Mouse (Mus musculus) thymus, adult 2 months (tissue): Measurements from ENCODE around the gene Ciz1.
"Not testable (repeated sequence)": the region's sequence is repeated elsewhere in the genome, so short reads cannot be mapped to it uniquely, and the experiment has no call there.

ENCODE experiments used
- CTCF ChIP-seq: fragments of 200-500 bp; IDR thresholded peaks from 2 replicates; pipeline ENCODE4 v1.5.1; 2012; ENCODE audit warnings: mild to moderate bottlenecking, control low read depth, low read length, moderate library complexity, borderline replicate concordance; ENCODE audit not compliant: control insufficient read depth, poor library complexity, insufficient read depth; ENCODE audit errors: extremely low read depth
- POLR2A ChIP-seq: fragments of 200-500 bp; IDR thresholded peaks from 2 replicates; pipeline ENCODE4 v1.6.1; 2012; ENCODE audit warnings: mild to moderate bottlenecking, low read length, control low read depth, moderate library complexity; ENCODE audit not compliant: control insufficient read depth, poor library complexity, insufficient read depth; ENCODE audit errors: extremely low read depth

GRCm38 (mm10) chr2:32362274-32362673 lies 10.1 kb downstream of the Ciz1 start:
- not testable (repeated sequence) for TF ChIP-seq POLR2A, CTCF
